Mouse (Mus musculus) heart, postnatal 0 days (tissue): ENCODE results near the gene Igsf21.

Experiments
- CTCF ChIP-seq: IDR thresholded peaks from 2 replicates; pipeline ENCODE4 v1.5.1; 2016; ENCODE audit warnings: antibody characterized with exemption, control low read depth, low read depth
- EP300 ChIP-seq: IDR thresholded peaks from 2 replicates; pipeline ENCODE4 v1.6.1; 2016; ENCODE audit warnings: antibody characterized with exemption, low read depth

- TF ChIP-seq CTCF (no peak), EP300 (no peak)
Observed at GRCm38 (mm10) chr4:140270451-140270850, 23.9 kb upstream of the Igsf21 start.
